ENCODE assay signal across 16 mouse cellular contexts in genomic region chr8:91974636-91975035, GRCm38 (mm10).
DNase-seq lines count a peak whose midpoint lies in the region; ATAC-seq and TF ChIP-seq lines count a peak whose summit lies in the region.
"Had no signal": no experiment of that assay in that cellular context is flagged by ENCODE, and none has a peak within 500 bp of the region (broad histone marks: within the 10 kb centered on the region; RNA-seq: fewer than 3 reads in every experiment).

No protein-coding gene starts in this region.

- H3K4me3 ChIP-seq in neural tube, embryonic 12.5 days, result no peak overlapping the region
- no peak overlapping the region for H3K4me3 ChIP-seq in hindbrain, embryonic 11.5 days (ENCODE audit: low read depth, low read length)
- H3K4me3 ChIP-seq in midbrain, embryonic 13.5 days (replicated peaks), result no peak overlapping the region
- no peak overlapping the region for H3K4me3 ChIP-seq in thymus, adult 2 months (ENCODE audit: control insufficient read depth, insufficient read depth, low read length)
- H3K4me3 ChIP-seq: heart, embryonic 15.5 days had no signal

- WGBS in neural tube, embryonic 12.5 days, result 55% methylated on average over 3 of the region's 3 CpGs
- 83% methylated on average over 3 of the region's 3 CpGs for WGBS in hindbrain, embryonic 11.5 days
- WGBS in midbrain, embryonic 13.5 days, result 36% methylated on average over 3 of the region's 3 CpGs
- 94% methylated on average over 3 of the region's 3 CpGs for WGBS in thymus, adult 2 months

- peak; percentile 35; the same call in 1 of the 2 replicates for ATAC-seq in neural tube, embryonic 12.5 days (ENCODE audit: low FRiP score, low read depth)
- ATAC-seq in hindbrain, embryonic 11.5 days (ENCODE audit: low FRiP score), result peak; percentile 56; the same call in 1 of the 2 replicates
- peak; percentile 82 for ATAC-seq in midbrain, embryonic 13.5 days
- ATAC-seq: intestine, embryonic 16.5 days had no signal

- H3K27me3 ChIP-seq in neural tube, embryonic 12.5 days (replicated peaks), result peaks cover 3% of the 10 kb centered on the region; the same call in 1 of the 2 replicates
- H3K27me3 ChIP-seq in hindbrain, embryonic 11.5 days (ENCODE audit: control insufficient read depth, insufficient read depth, low read length), result no peaks in the 10 kb centered on the region
- peaks cover 8% of the 10 kb centered on the region; the same call in 1 of the 2 replicates for H3K27me3 ChIP-seq in midbrain, embryonic 13.5 days
- no peaks in the 10 kb centered on the region for H3K27me3 ChIP-seq in thymus, adult 2 months (ENCODE audit: control insufficient read depth, insufficient read depth, low read length)

- no peaks in the 10 kb centered on the region for H3K36me3 ChIP-seq in neural tube, embryonic 12.5 days
- H3K36me3 ChIP-seq in hindbrain, embryonic 11.5 days (ENCODE audit: control insufficient read depth, insufficient read depth, low read length), result no peaks in the 10 kb centered on the region
- no peaks in the 10 kb centered on the region for H3K36me3 ChIP-seq in midbrain, embryonic 13.5 days
- no peaks in the 10 kb centered on the region for H3K36me3 ChIP-seq in thymus, adult 2 months (ENCODE audit: control insufficient read depth, insufficient read depth, low read length)
- H3K36me3 ChIP-seq: heart, embryonic 15.5 days had no signal

- no peak overlapping the region for H3K9ac ChIP-seq in neural tube, embryonic 12.5 days
- no peak overlapping the region for H3K9ac ChIP-seq in hindbrain, embryonic 11.5 days (ENCODE audit: low read depth, low read length)
- H3K9ac ChIP-seq in midbrain, embryonic 13.5 days (replicated peaks), result no peak overlapping the region
- H3K9ac ChIP-seq: heart, embryonic 15.5 days had no signal

- no peaks in the 10 kb centered on the region for H3K9me3 ChIP-seq in neural tube, embryonic 12.5 days
- no peaks in the 10 kb centered on the region for H3K9me3 ChIP-seq in hindbrain, embryonic 11.5 days (ENCODE audit: control insufficient read depth, low read length)
- H3K9me3 ChIP-seq in midbrain, embryonic 13.5 days, result no peaks in the 10 kb centered on the region
- H3K9me3 ChIP-seq: heart, embryonic 15.5 days had no signal

- peaks cover 15% of the 10 kb centered on the region for H3K4me1 ChIP-seq in neural tube, embryonic 12.5 days
- no peaks in the 10 kb centered on the region for H3K4me1 ChIP-seq in hindbrain, embryonic 11.5 days (replicated peaks; ENCODE audit: control insufficient read depth, insufficient read depth, low read length)
- peaks cover 26% of the 10 kb centered on the region for H3K4me1 ChIP-seq in midbrain, embryonic 13.5 days (replicated peaks)
- no peaks in the 10 kb centered on the region for H3K4me1 ChIP-seq in thymus, adult 2 months (replicated peaks; ENCODE audit: control insufficient read depth, insufficient read depth, low read length)

- no peak overlapping the region for H3K4me2 ChIP-seq in neural tube, embryonic 12.5 days (replicated peaks)
- H3K4me2 ChIP-seq in hindbrain, embryonic 11.5 days (replicated peaks; ENCODE audit: low read depth, low read length), result no peak overlapping the region
- no peak overlapping the region for H3K4me2 ChIP-seq in midbrain, embryonic 13.5 days (replicated peaks)
- H3K4me2 ChIP-seq: heart, embryonic 15.5 days; liver, embryonic 11.5 days had no signal

- no peak for TF ChIP-seq CTCF in thymus, adult 2 months (IDR thresholded peaks at IDR 0.05; ENCODE audit: borderline replicate concordance, control insufficient read depth, extremely low read depth, insufficient read depth, low read length, poor library complexity)

- DNase-seq in neural tube, embryonic 10.5 days (ENCODE audit: extremely low spot score, low spot score), result no peak
- no peak for DNase-seq in hindbrain, embryonic 11.5 days (ENCODE audit: low spot score)
- DNase-seq in thymus, adult 2 months, result no peak
- DNase-seq in right cerebral cortex, postnatal 14 days, result no peak
- no peak for DNase-seq in lung, postnatal 10 days
- DNase-seq: cerebellum, adult 9-11 months; gastrocnemius, postnatal 36 days; heart, postnatal 4 days; lung, adult 2 months; lung, postnatal 36 days; thymus, postnatal 14 days had no signal

- H3K27ac ChIP-seq in neural tube, embryonic 12.5 days, result no peak overlapping the region
- H3K27ac ChIP-seq in hindbrain, embryonic 11.5 days (ENCODE audit: low read depth, low read length), result no peak overlapping the region
- H3K27ac ChIP-seq in midbrain, embryonic 13.5 days, result peak overlapping the region; percentile 55; the same call in 1 of the 2 replicates
- H3K27ac ChIP-seq in thymus, adult 2 months (ENCODE audit: control insufficient read depth, insufficient read depth, low read length), result no peak overlapping the region
- H3K27ac ChIP-seq: heart, embryonic 15.5 days had no signal

- no peak for TF ChIP-seq POLR2A in thymus, adult 2 months (IDR thresholded peaks at IDR 0.05; ENCODE audit: control insufficient read depth, extremely low read depth, insufficient read depth, low read length, poor library complexity)
